Mouse (Mus musculus): Measurements from ENCODE around the gene Rin3.
"Not testable (repeated sequence)": the region's sequence is repeated elsewhere in the genome, so short reads cannot be mapped to it uniquely, and the experiment has no call there.

Rin3 gene

GRCm38 (mm10) chr12:102282763-102283482, at the start of gene Rin3:
Rin3 (plus strand) TSS chr12:102283048.
- no peak for DNase-seq (ENCODE audit: low read depth, low spot score)

GRCm38 (mm10) chr12:102235551-102235950, 47.3 kb upstream of the Rin3 start:
- no peak for DNase-seq (ENCODE audit: low read depth, low spot score)

GRCm38 (mm10) chr12:102236317-102236716, 46.5 kb upstream of the Rin3 start:
- DNase-seq (ENCODE audit: low read depth, low spot score), result no peak

- peak; percentile 6 for DNase-seq (ENCODE audit: low read depth, low spot score)
These were observed 40.6 kb upstream of the Rin3 start for GRCm38 (mm10) chr12:102242076-102242722.

- DNase-seq (ENCODE audit: low read depth, low spot score), result peak; percentile 46
These were observed 38.9 kb upstream of the Rin3 start for GRCm38 (mm10) chr12:102243915-102244314.

- no peak for DNase-seq (ENCODE audit: low read depth, low spot score)
These were observed 36.6 kb upstream of the Rin3 start for GRCm38 (mm10) chr12:102246226-102246625.

GRCm38 (mm10) chr12:102248104-102248503, 34.7 kb upstream of the Rin3 start:
- no peak for DNase-seq (ENCODE audit: low read depth, low spot score)

GRCm38 (mm10) chr12:102250316-102250715, 32.5 kb upstream of the Rin3 start:
- no peak for DNase-seq (ENCODE audit: low read depth, low spot score)

GRCm38 (mm10) chr12:102251070-102251469, 31.8 kb upstream of the Rin3 start:
- DNase-seq (ENCODE audit: low read depth, low spot score), result no peak

- DNase-seq (ENCODE audit: low read depth, low spot score), result no peak
These were observed 30.9 kb upstream of the Rin3 start for GRCm38 (mm10) chr12:102251985-102252384.

GRCm38 (mm10) chr12:102252525-102252924, 30.3 kb upstream of the Rin3 start:
- DNase-seq (ENCODE audit: low read depth, low spot score), result no peak

- no peak for DNase-seq (ENCODE audit: low read depth, low spot score)
These were observed 27.8 kb upstream of the Rin3 start for GRCm38 (mm10) chr12:102255012-102255411.

- no peak for DNase-seq (ENCODE audit: low read depth, low spot score)
These were observed 24.2 kb upstream of the Rin3 start for GRCm38 (mm10) chr12:102258522-102259112.

GRCm38 (mm10) chr12:102261933-102262396, 20.9 kb upstream of the Rin3 start:
- DNase-seq (ENCODE audit: low read depth, low spot score), result peak; percentile 27

- no peak for DNase-seq (ENCODE audit: low read depth, low spot score)
These were observed 20.0 kb upstream of the Rin3 start for GRCm38 (mm10) chr12:102262809-102263208.

- no peak for DNase-seq (ENCODE audit: low read depth, low spot score)
These were observed 19.6 kb upstream of the Rin3 start for GRCm38 (mm10) chr12:102263249-102263648.

GRCm38 (mm10) chr12:102266433-102266832, 16.4 kb upstream of the Rin3 start:
- no peak for DNase-seq (ENCODE audit: low read depth, low spot score)

GRCm38 (mm10) chr12:102269144-102269543, 13.7 kb upstream of the Rin3 start:
- no peak for DNase-seq (ENCODE audit: low read depth, low spot score)

GRCm38 (mm10) chr12:102270776-102271405, 12.0 kb upstream of the Rin3 start:
- no peak for DNase-seq (ENCODE audit: low read depth, low spot score)

- no peak for DNase-seq (ENCODE audit: low read depth, low spot score)
These were observed 11.4 kb upstream of the Rin3 start for GRCm38 (mm10) chr12:102271447-102271846.

- DNase-seq (ENCODE audit: low read depth, low spot score), result no peak
These were observed 6.9 kb upstream of the Rin3 start for GRCm38 (mm10) chr12:102275833-102276443.

GRCm38 (mm10) chr12:102280290-102280689, 2.6 kb upstream of the Rin3 start:
- DNase-seq (ENCODE audit: low read depth, low spot score), result not testable (repeated sequence)
